Mouse (Mus musculus) layer of hippocampus, postnatal 36 days (tissue): ENCODE data around the gene Gm28308. TPM values are rescaled to one million over a fixed set of nuclear protein-coding genes. Genes with fewer than 3 reads are reported as not detected.

Experiments used
- DNase-seq, 2 experiments: peaks; one replicate each; pipeline ENCODE4 v3.0.0; 2022
- total RNA-seq, 2 experiments: library from RNA; stranded (reverse); gene quantifications; 2 replicates each; pipeline ENCODE4 v1.2.3; 2021

The Gm28308 gene
- total RNA-seq, 2 experiments from 2014 or later, result not detected

- DNase-seq, result no peak
Observed at GRCm38 (mm10) chr6:52166431-52167077, 46.6 kb downstream of the Gm28308 start.

- no peak for DNase-seq
Observed at GRCm38 (mm10) chr6:52165441-52166370, 47.4 kb downstream of the Gm28308 start.

GRCm38 (mm10) chr6:52164626-52165440 lies 48.3 kb downstream of the Gm28308 start, which contains the start of gene Hoxa2:
Gene Hoxa2, minus strand, starts transcription at chr6:52164831.
- DNase-seq, result no peak

- no peak for DNase-seq
Observed at GRCm38 (mm10) chr6:52164051-52164625, 49.0 kb downstream of the Gm28308 start.

- DNase-seq, result no peak
Observed at GRCm38 (mm10) chr6:52163366-52164031, 49.6 kb downstream of the Gm28308 start.

GRCm38 (mm10) chr6:52162611-52163365 lies 50.4 kb downstream of the Gm28308 start:
- DNase-seq, result no peak

GRCm38 (mm10) chr6:52162093-52162380 lies 51.1 kb downstream of the Gm28308 start:
- DNase-seq, result no peak

GRCm38 (mm10) chr6:52161336-52162092 lies 51.6 kb downstream of the Gm28308 start:
- no peak for DNase-seq

GRCm38 (mm10) chr6:52160511-52161335 lies 52.4 kb downstream of the Gm28308 start:
- no peak for DNase-seq

GRCm38 (mm10) chr6:52159979-52160378 lies 53.2 kb downstream of the Gm28308 start:
- no peak for DNase-seq

- no peak for DNase-seq
Observed at GRCm38 (mm10) chr6:52159164-52159761, 53.9 kb downstream of the Gm28308 start.

- no peak for DNase-seq
Observed at GRCm38 (mm10) chr6:52158276-52159051, 54.7 kb downstream of the Gm28308 start, which contains the start of gene Hoxa1. Gene Hoxa1, minus strand, starts transcription at chr6:52158317.

- DNase-seq, result no peak
Observed at GRCm38 (mm10) chr6:52157466-52158275, 55.5 kb downstream of the Gm28308 start.

GRCm38 (mm10) chr6:52156551-52157200 lies 56.5 kb downstream of the Gm28308 start:
- DNase-seq, result no peak

- DNase-seq, result no peak
Observed at GRCm38 (mm10) chr6:52155471-52155870, 57.7 kb downstream of the Gm28308 start.

GRCm38 (mm10) chr6:52154044-52154443 lies 59.1 kb downstream of the Gm28308 start:
- DNase-seq, result no peak

GRCm38 (mm10) chr6:52153270-52153669 lies 59.9 kb downstream of the Gm28308 start:
- DNase-seq, result no peak
